Mouse (Mus musculus): ENCODE data around the gene Nup107. TPM values are rescaled to one million over a fixed set of nuclear protein-coding genes. Genes with fewer than 3 reads are reported as not detected.

The Nup107 gene
- polyA plus RNA-seq, 1 experiment, result 15.0 TPM

DNA sequence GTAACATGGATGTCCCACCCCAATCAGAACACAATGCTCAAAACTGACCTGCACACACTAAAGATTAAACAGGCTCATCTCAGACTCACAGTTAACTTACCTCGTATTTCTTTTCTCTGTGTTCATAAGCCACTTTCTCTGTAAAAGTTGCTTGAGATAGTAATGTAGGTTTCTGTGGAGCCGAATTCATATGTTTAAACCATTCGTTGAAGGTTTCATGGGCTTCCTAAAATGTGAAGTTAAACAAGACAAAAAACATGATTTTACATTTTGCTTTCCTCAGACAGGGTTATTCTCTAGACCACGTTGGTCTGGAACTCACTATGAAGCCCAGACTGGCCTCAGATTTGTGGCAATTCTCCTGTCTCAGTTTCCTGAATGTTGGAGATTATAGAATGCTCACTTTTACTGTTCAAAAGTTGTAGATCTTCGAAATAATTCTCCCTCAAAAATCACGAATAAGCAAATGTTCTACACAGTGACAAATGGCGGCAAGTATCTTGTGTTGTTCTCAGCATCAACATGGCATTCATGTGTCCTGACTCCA, 34.6 kb downstream of the Nup107 start:
- Histone ChIP-seq H3K27me3 (ENCODE audit: control insufficient read depth, insufficient read depth, low read length) (no peaks in the 10 kb centered on the region), H3K4me1 (ENCODE audit: control insufficient read depth, insufficient read depth, low read length) (no peaks in the 10 kb centered on the region), H3K4me3 (replicated peaks; ENCODE audit: insufficient read depth, low read depth, low read length) (no peak overlapping the region), H3K27ac (ENCODE audit: insufficient read depth, low read length) (no peak overlapping the region)
- no peak for DNase-seq
- TF ChIP-seq CTCF (IDR thresholded peaks at IDR 0.05; ENCODE audit: borderline replicate concordance, insufficient read depth, low read depth, low read length) (no peak), POLR2A (IDR thresholded peaks at IDR 0.05; ENCODE audit: borderline replicate concordance, insufficient read depth, low read length) (no peak)
- 95% methylated on average over 7 of the region's 7 CpGs for WGBS

DNA sequence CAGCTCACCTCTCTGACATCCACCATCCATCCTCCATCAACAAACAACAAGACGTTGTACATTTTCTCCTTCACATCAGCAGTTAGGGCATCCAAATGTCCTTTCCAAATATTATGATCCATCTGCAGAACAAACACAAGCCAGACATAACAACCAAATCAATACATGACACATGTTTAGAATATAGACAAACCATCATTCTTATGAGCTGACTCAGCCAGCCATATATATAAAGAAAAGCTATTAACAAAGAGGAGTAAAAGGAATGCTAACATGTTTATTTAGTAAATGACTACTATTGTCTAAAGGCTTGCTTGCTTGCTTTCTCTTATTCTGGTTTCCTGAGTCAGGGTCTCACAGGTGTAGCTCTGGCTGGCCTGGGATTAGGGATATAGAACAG, 35.2 kb downstream of the Nup107 start:
- Histone ChIP-seq H3K27ac (ENCODE audit: insufficient read depth, low read length) (no peak overlapping the region), H3K4me3 (replicated peaks; ENCODE audit: insufficient read depth, low read depth, low read length) (no peak overlapping the region), H3K4me1 (ENCODE audit: control insufficient read depth, insufficient read depth, low read length) (no peaks in the 10 kb centered on the region), H3K27me3 (ENCODE audit: control insufficient read depth, insufficient read depth, low read length) (no peaks in the 10 kb centered on the region)
- DNase-seq, result no peak
- no peak for TF ChIP-seq POLR2A (IDR thresholded peaks at IDR 0.05; ENCODE audit: borderline replicate concordance, insufficient read depth, low read length)
- no peak for TF ChIP-seq CTCF (IDR thresholded peaks at IDR 0.05; ENCODE audit: borderline replicate concordance, insufficient read depth, low read depth, low read length)
- 93% methylated on average over 1 of the region's 1 CpGs for WGBS

DNA sequence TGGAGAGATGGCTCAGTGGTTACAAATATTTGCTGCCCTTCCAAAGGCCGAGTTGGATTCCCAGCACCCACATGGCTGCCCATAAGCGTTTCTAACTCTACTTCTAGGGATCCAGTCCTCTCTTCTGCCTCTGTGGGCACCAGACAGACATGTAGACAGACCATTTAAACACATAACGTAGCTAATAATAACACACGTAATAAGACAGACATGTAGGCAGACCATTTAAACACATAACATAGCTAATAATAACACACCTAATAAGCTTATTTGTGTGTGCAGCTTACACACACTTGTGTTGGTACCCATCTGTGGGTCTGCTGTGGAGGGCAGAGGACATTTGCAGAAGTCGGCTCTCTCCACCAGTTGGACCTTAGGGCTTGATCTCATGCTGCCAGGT, 35.7 kb downstream of the Nup107 start:
- Histone ChIP-seq H3K4me3 (replicated peaks; ENCODE audit: insufficient read depth, low read depth, low read length) (no peak overlapping the region), H3K4me1 (ENCODE audit: control insufficient read depth, insufficient read depth, low read length) (no peaks in the 10 kb centered on the region), H3K27ac (ENCODE audit: insufficient read depth, low read length) (no peak overlapping the region), H3K27me3 (ENCODE audit: control insufficient read depth, insufficient read depth, low read length) (no peaks in the 10 kb centered on the region)
- WGBS, result 95% methylated on average over 5 of the region's 5 CpGs
- no peak for TF ChIP-seq CTCF (IDR thresholded peaks at IDR 0.05; ENCODE audit: borderline replicate concordance, insufficient read depth, low read depth, low read length)
- no peak for TF ChIP-seq POLR2A (IDR thresholded peaks at IDR 0.05; ENCODE audit: borderline replicate concordance, insufficient read depth, low read length)
- no peak for DNase-seq

DNA sequence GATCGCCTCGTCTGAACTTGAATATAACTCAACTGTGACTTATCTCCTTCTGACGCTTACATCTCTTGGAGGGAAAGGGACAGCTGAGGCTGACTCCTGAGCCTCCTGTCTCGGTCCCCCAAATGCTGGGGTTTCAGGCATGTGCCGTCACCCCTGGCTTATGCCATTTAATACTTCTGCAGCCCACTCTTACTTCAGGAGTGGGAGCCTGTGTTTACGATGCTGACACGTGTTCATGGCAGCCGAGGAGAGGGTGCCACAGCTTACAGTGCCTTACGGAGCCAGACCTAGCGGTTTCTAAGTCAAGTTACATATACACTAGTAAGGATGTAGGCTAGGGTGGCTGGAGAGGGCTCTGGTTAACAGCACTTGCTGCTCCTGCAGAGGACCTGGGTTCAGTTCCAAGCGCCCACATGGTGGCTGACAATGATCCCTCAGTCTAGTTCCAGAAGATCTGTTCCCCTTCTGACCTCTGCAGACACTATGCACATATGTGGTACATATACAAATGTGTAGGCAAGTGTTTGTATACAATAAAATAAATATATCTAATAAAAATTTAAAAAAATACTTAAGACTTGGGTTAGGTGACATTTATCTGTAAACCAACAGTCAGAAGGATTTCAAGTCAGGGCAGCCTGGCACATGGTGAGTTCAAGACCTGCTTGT, 36.6 kb downstream of the Nup107 start:
- Histone ChIP-seq H3K4me1 (ENCODE audit: control insufficient read depth, insufficient read depth, low read length) (no peaks in the 10 kb centered on the region), H3K27me3 (ENCODE audit: control insufficient read depth, insufficient read depth, low read length) (no peaks in the 10 kb centered on the region), H3K27ac (ENCODE audit: insufficient read depth, low read length) (no peak overlapping the region), H3K4me3 (replicated peaks; ENCODE audit: insufficient read depth, low read depth, low read length) (no peak overlapping the region)
- 92% methylated on average over 11 of the region's 11 CpGs for WGBS
- no peak for DNase-seq
- TF ChIP-seq POLR2A (IDR thresholded peaks at IDR 0.05; ENCODE audit: borderline replicate concordance, insufficient read depth, low read length), result no peak
- TF ChIP-seq CTCF (IDR thresholded peaks at IDR 0.05; ENCODE audit: borderline replicate concordance, insufficient read depth, low read depth, low read length), result no peak

DNA sequence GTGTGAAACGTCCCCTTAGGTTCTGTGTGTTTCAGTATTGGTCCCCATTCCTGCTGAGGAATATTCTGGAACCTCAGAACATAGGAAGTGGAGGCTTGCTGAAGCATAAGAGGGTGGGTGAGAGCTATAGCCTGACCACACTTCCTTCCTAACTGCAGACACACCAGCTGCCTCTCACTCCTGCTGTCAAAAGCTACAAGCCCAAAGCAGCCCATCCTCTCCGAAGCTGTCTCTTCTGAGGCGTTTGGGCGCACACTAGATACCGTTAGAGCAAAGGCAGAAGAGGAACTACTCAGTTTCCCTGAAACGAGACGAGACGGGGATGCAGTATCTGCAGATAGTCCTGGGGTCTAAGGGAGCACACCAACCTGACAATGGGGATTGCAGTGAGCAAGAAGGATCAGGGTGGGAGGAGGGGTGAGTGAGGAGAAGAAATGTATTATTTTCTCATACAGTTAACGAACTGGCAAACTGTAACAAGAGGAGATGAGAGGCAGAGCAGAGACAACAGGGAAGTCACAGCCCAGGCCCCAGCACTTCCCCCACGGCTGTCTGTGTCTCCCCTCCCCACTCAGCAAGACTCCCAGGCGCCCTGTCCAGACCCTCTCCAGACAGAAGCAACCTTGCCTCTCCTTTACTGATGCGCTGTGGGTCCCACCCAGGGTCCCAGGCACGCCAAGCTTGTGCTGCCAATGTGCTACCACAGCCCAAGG, 37.3 kb downstream of the Nup107 start:
- H3K4me3 ChIP-seq (replicated peaks; ENCODE audit: insufficient read depth, low read depth, low read length), result no peak overlapping the region
- no peaks in the 10 kb centered on the region for H3K27me3 ChIP-seq (ENCODE audit: control insufficient read depth, insufficient read depth, low read length)
- H3K4me1 ChIP-seq (ENCODE audit: control insufficient read depth, insufficient read depth, low read length), result no peaks in the 10 kb centered on the region
- WGBS, result 89% methylated on average over 13 of the region's 13 CpGs
- TF ChIP-seq CTCF (IDR thresholded peaks at IDR 0.05; ENCODE audit: borderline replicate concordance, insufficient read depth, low read depth, low read length) (no peak), POLR2A (IDR thresholded peaks at IDR 0.05; ENCODE audit: borderline replicate concordance, insufficient read depth, low read length) (no peak)
- DNase-seq, result no peak
- no peak overlapping the region for H3K27ac ChIP-seq (ENCODE audit: insufficient read depth, low read length)

DNA sequence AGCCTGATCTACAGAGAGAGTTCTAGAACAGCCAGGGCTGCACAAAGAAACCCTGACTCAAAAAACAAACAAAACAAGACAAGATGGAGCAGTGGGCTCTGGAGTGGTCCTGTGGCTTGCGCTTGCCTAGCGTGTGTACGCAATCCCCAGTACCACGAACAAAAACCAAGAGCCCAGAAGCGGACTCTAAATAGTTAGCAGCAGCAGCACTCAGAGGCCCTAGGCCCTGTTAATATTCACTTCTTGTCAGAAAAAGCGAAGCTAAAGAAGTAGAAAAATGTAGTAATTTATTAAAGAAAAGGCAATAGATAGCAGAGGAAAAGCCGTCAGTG, 37.9 kb downstream of the Nup107 start:
- TF ChIP-seq POLR2A (IDR thresholded peaks at IDR 0.05; ENCODE audit: borderline replicate concordance, insufficient read depth, low read length) (no peak), CTCF (IDR thresholded peaks at IDR 0.05; ENCODE audit: borderline replicate concordance, insufficient read depth, low read depth, low read length) (no peak)
- Histone ChIP-seq H3K4me3 (replicated peaks; ENCODE audit: insufficient read depth, low read depth, low read length) (no peak overlapping the region), H3K27ac (ENCODE audit: insufficient read depth, low read length) (no peak overlapping the region), H3K4me1 (ENCODE audit: control insufficient read depth, insufficient read depth, low read length) (no peaks in the 10 kb centered on the region), H3K27me3 (ENCODE audit: control insufficient read depth, insufficient read depth, low read length) (no peaks in the 10 kb centered on the region)
- 97% methylated on average over 7 of the region's 7 CpGs for WGBS
- DNase-seq, result no peak

DNA sequence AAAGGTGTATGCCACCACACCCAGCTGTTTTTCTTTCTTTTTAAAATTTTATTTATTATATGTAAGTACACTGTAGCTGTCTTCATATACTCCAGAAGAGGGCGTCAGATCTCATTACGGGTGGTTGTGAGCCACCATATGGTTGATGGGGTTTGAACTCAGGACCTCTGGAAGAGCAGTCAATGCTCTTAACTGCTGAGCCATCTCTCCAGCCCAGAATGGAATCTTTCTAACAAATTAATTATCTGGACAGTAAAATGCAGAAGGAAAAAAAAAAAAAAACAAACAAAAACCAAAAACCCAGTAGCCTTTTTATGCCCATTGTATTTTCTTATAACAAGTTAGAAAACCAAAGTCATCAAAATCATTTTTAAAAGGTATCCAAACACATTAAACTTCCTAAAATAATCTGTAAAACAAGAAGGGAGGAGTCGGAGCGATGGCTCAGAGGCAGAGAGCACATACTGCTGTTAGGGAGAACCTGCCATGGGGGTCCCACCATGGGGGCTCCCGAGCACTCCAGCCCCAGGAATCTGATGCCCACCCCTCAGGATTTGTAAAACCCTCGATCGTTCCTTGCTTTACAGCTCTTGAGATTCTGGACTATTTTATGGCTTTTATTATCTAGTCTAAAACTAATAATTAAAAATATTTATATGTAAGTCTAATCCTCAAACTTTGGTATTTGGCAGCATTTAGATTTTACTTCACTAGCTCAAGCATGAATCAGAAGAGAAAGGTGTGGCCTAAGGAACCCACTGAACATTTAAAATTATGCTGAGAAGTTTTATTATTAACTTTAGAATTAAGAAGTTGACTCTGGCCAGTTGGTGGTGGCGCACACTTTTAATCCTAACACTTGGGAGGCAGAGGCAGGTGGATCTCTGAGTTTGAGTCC, 38.5 kb downstream of the Nup107 start:
- no peak for DNase-seq
- Histone ChIP-seq H3K4me1 (ENCODE audit: control insufficient read depth, insufficient read depth, low read length) (no peaks in the 10 kb centered on the region), H3K4me3 (replicated peaks; ENCODE audit: insufficient read depth, low read depth, low read length) (no peak overlapping the region), H3K27ac (ENCODE audit: insufficient read depth, low read length) (no peak overlapping the region), H3K27me3 (ENCODE audit: control insufficient read depth, insufficient read depth, low read length) (no peaks in the 10 kb centered on the region)
- TF ChIP-seq POLR2A (IDR thresholded peaks at IDR 0.05; ENCODE audit: borderline replicate concordance, insufficient read depth, low read length) (no peak), CTCF (IDR thresholded peaks at IDR 0.05; ENCODE audit: borderline replicate concordance, insufficient read depth, low read depth, low read length) (no peak)
- WGBS, result 93% methylated on average over 8 of the region's 8 CpGs

Data from cerebellum, adult 2 months (tissue).